Mouse (Mus musculus) CH12.LX (cell line): ENCODE results near the gene Elof1. TPM values are rescaled to one million over a fixed set of nuclear protein-coding genes. Genes with fewer than 3 reads are reported as not detected.

ENCODE experiments used
- DNase-seq: peaks from one replicate; pipeline ENCODE4 v3.0.0-alpha.2; 2013; ENCODE audit errors: extremely low read depth
- H3K27ac ChIP-seq: 2 replicates; pipeline ENCODE4 v1.5.1; 2012; ENCODE audit warnings: low read depth, mild to moderate bottlenecking, control low read depth, moderate library complexity; ENCODE audit not compliant: insufficient read depth
- H3K27me3 ChIP-seq: replicated peaks from 2 replicates; pipeline ENCODE3; 2012; ENCODE audit warnings: inconsistent platforms
- H3K36me3 ChIP-seq, 2 experiments: replicated peaks in 1 of 2; 2 replicates each; pipeline versions ENCODE3 to v1.6.1; 2012; ENCODE audit warnings: inconsistent platforms in 1 of 2, low read length in 1 of 2, mild to moderate bottlenecking in 1 of 2, mixed read lengths in 1 of 2, moderate library complexity in 1 of 2; ENCODE audit not compliant: control insufficient read depth in 1 of 2, insufficient read depth in 1 of 2
- H3K4me1 ChIP-seq, 2 experiments: 2 replicates each; pipeline ENCODE4 v1.6.1; 2012; ENCODE audit warnings: inconsistent platforms in 1 of 2, moderate library complexity in 1 of 2; ENCODE audit not compliant: insufficient read depth in 2 of 2, control insufficient read depth in 1 of 2
- H3K4me2 ChIP-seq: 2 replicates; pipeline ENCODE4 v1.6.1; 2012; ENCODE audit warnings: low read depth, mild to moderate bottlenecking, control low read depth; ENCODE audit not compliant: poor library complexity, insufficient read depth, severe bottlenecking
- H3K4me3 ChIP-seq, 3 experiments: fragments of 150-350 bp in 1 of 3; sonication (generic) in 1 of 3; replicated peaks in 1 of 3; 2 replicates each; pipeline versions ENCODE3 to v1.5.1; 2011 to 2012; ENCODE audit warnings: low read depth in 2 of 3, low read length in 2 of 3, mild to moderate bottlenecking in 2 of 3, moderate library complexity in 2 of 3, control low read depth in 1 of 3, improper control_type of control experiment in 1 of 3, inconsistent platforms in 1 of 3, mixed read lengths in 1 of 3; ENCODE audit not compliant: poor library complexity in 1 of 3
- H3K79me2 ChIP-seq: replicated peaks from 2 replicates; pipeline ENCODE4 v1.6.1; 2012; ENCODE audit warnings: mild to moderate bottlenecking, moderate library complexity; ENCODE audit not compliant: control insufficient read depth, poor library complexity, insufficient read depth, severe bottlenecking; ENCODE audit errors: extremely low read depth
- H3K9ac ChIP-seq: 2 replicates; pipeline ENCODE4 v1.6.1; 2012; ENCODE audit warnings: low read depth, mild to moderate bottlenecking, control low read depth, moderate library complexity; ENCODE audit not compliant: insufficient read depth
- H3K9me3 ChIP-seq: replicated peaks from 2 replicates; pipeline ENCODE3; 2012; ENCODE audit warnings: low read length, inconsistent platforms, mixed read lengths
- BHLHE40 ChIP-seq: IDR thresholded peaks from 2 replicates; pipeline ENCODE4 v1.6.1; 2011; ENCODE audit warnings: mild to moderate bottlenecking, low read depth, low read length, improper control_type of control experiment
- CHD1 ChIP-seq: IDR thresholded peaks from 2 replicates; pipeline ENCODE4 v1.6.1; 2012; ENCODE audit warnings: low read depth, low read length, improper control_type of control experiment, inconsistent platforms
- CHD2 ChIP-seq: IDR thresholded peaks from 2 replicates; pipeline ENCODE4 v1.6.1; 2011; ENCODE audit warnings: low read length, improper control_type of control experiment
- E2F4 ChIP-seq: IDR thresholded peaks from 2 replicates; pipeline ENCODE4 v1.6.1; 2011; ENCODE audit warnings: low read depth, low read length, improper control_type of control experiment; ENCODE audit not compliant: insufficient replicate concordance
- EP300 ChIP-seq: IDR thresholded peaks from 2 replicates; pipeline ENCODE4 v1.6.1; 2011; ENCODE audit warnings: low read length, improper control_type of control experiment
- ETS1 ChIP-seq: conservative IDR thresholded peaks from 2 replicates; pipeline ENCODE4 v1.6.1; 2012; ENCODE audit warnings: low read depth, mild to moderate bottlenecking, inconsistent platforms, low read length, improper control_type of control experiment, moderate library complexity
- HCFC1 ChIP-seq: IDR thresholded peaks from 2 replicates; pipeline ENCODE4 v1.6.1; 2012; ENCODE audit warnings: low read depth, mild to moderate bottlenecking, inconsistent platforms, low read length, improper control_type of control experiment
- IRF4 ChIP-seq: IDR thresholded peaks from 2 replicates; pipeline ENCODE4 v1.6.1; 2014; ENCODE audit warnings: low read depth, mild to moderate bottlenecking, inconsistent platforms, low read length, improper control_type of control experiment
- JUND ChIP-seq: conservative IDR thresholded peaks from 2 replicates; pipeline ENCODE4 v1.6.1; 2011; ENCODE audit warnings: low read depth, low read length, improper control_type of control experiment
- MAFK ChIP-seq: IDR thresholded peaks from 2 replicates; pipeline ENCODE4 v1.6.1; 2011; ENCODE audit warnings: low read length, improper control_type of control experiment; ENCODE audit not compliant: insufficient replicate concordance
- MAX ChIP-seq: IDR thresholded peaks from 2 replicates; pipeline ENCODE4 v1.6.1; 2011; ENCODE audit warnings: low read length, improper control_type of control experiment
- MEF2A ChIP-seq: IDR thresholded peaks from 2 replicates; pipeline ENCODE4 v1.6.1; 2014; ENCODE audit warnings: low read depth, mild to moderate bottlenecking, inconsistent platforms, low read length, improper control_type of control experiment, borderline replicate concordance
- MXI1 ChIP-seq: IDR thresholded peaks from 2 replicates; pipeline ENCODE4 v1.6.1; 2011; ENCODE audit warnings: mild to moderate bottlenecking, low read depth, low read length, improper control_type of control experiment
- MYC ChIP-seq: IDR thresholded peaks from 2 replicates; pipeline ENCODE4 v1.6.1; 2011; ENCODE audit warnings: low read depth, mild to moderate bottlenecking, improper control_type of control experiment, low read length
- NELFE ChIP-seq: IDR thresholded peaks from 2 replicates; pipeline ENCODE4 v1.6.1; 2011; ENCODE audit warnings: low read depth, low read length, improper control_type of control experiment
- NRF1 ChIP-seq: IDR thresholded peaks from 2 replicates; pipeline ENCODE4 v1.6.1; 2014; ENCODE audit warnings: low read depth, mild to moderate bottlenecking, inconsistent platforms, low read length, improper control_type of control experiment, moderate library complexity
- RCOR1 ChIP-seq: conservative IDR thresholded peaks from 2 replicates; pipeline ENCODE4 v1.6.1; 2012; ENCODE audit warnings: low read depth, mild to moderate bottlenecking, inconsistent platforms, low read length, improper control_type of control experiment
- SIN3A ChIP-seq: IDR thresholded peaks from 2 replicates; pipeline ENCODE4 v1.6.1; 2012; ENCODE audit warnings: low read length, improper control_type of control experiment, inconsistent platforms
- SMC3 ChIP-seq: IDR thresholded peaks from 2 replicates; pipeline ENCODE4 v1.6.1; 2011; ENCODE audit warnings: low read depth, low read length, improper control_type of control experiment
- TCF12 ChIP-seq: IDR thresholded peaks from 2 replicates; pipeline ENCODE4 v1.6.1; 2014; ENCODE audit warnings: low read depth, mild to moderate bottlenecking, inconsistent platforms, low read length, improper control_type of control experiment
- USF1 ChIP-seq: IDR thresholded peaks from 2 replicates; pipeline ENCODE4 v1.6.1; 2014; ENCODE audit warnings: low read depth, mild to moderate bottlenecking, inconsistent platforms, low read length, improper control_type of control experiment
- USF2 ChIP-seq: conservative IDR thresholded peaks from 2 replicates; pipeline ENCODE4 v1.6.1; 2011; ENCODE audit warnings: low read depth, low read length, improper control_type of control experiment
- ZC3H11A ChIP-seq: IDR thresholded peaks from 2 replicates; pipeline ENCODE4 v1.6.1; 2012; ENCODE audit warnings: low read depth, mild to moderate bottlenecking, inconsistent platforms, low read length, improper control_type of control experiment
- ZKSCAN1 ChIP-seq: IDR thresholded peaks from 2 replicates; pipeline ENCODE4 v1.6.1; 2012; ENCODE audit warnings: low read depth, inconsistent platforms, low read length, improper control_type of control experiment, borderline replicate concordance
- ZNF384 ChIP-seq: IDR thresholded peaks from 2 replicates; pipeline ENCODE4 v1.6.1; 2012; ENCODE audit warnings: low read depth, low read length, improper control_type of control experiment, inconsistent platforms
- dilution Hi-C: fragments of 300-500 bp; cut with MboI; formaldehyde crosslinking; loops from 2 replicates; pipeline ENCODE4 v1.14.3; 2020; ENCODE audit warnings: low sequenced_read_pairs; ENCODE audit not compliant: extremely low pct_unique_long_range_greater_than_20kb, extremely low pct_ligation_motif_present
- in situ Hi-C: fragments of 300-500 bp; cut with MboI; formaldehyde crosslinking; loops from 3 replicates; pipeline ENCODE4 v1.14.3; 2019; ENCODE audit warnings: low sequenced_read_pairs, low pct_ligation_motif_present, low pct_unique_long_range_greater_than_20kb, mixed read lengths
- polyA plus RNA-seq: library from polyadenylated mRNA; unstranded; fragments of >175 nt; gene quantifications from 2 replicates; pipeline ENCODE4 v1.2.1, GENCODE M21; 2012; ENCODE audit warnings: low read depth; ENCODE audit not compliant: insufficient read length
- total RNA-seq, 2 experiments: library from RNA; depleted of rRNA; stranded (reverse); fragments of 300-350 nt in 1 of 2; fragments of >200 nt in 1 of 2; gene quantifications; 2 replicates each; pipeline ENCODE4 v1.2.3; 2012 to 2014

The Elof1 gene
- total and polyA plus RNA-seq, 3 experiments = 96.9 to 142 (median 111) TPM

GRCm38 (mm10) chr9:22122005-22122404 is 5.0 kb upstream of the Elof1 start:
- no peak overlapping the region for H3K4me2 ChIP-seq
- H3K79me2 ChIP-seq = no peaks in the 10 kb centered on the region
- TF ChIP-seq ETS1 (peak; percentile 82), MEF2A (0 out of 2 replicates have a peak, but pooled peaks have one; percentile 41), E2F4 (no peak), ZNF384 (peak; percentile 68), BHLHE40 (peak; percentile 82), TCF12 (peak; percentile 55; the same call in 1 of the 2 replicates), USF2 (no peak), IRF4 (peak; percentile 79), MAFK (peak; percentile 63; the same call in 1 of the 2 replicates), EP300 (peak; percentile 82), MAX (0 out of 2 replicates have a peak, but pooled peaks have one; percentile 24), RCOR1 (no peak), CHD2 (peak; percentile 41; the same call in 1 of the 2 replicates), JUND (0 out of 2 replicates have a peak, but pooled peaks have one; percentile 14), MXI1 (peak; percentile 30; the same call in 1 of the 2 replicates), USF1 (no peak), NRF1 (no peak)
- H3K4me3 ChIP-seq = no peak overlapping the region
- no peak overlapping the region for H3K27ac ChIP-seq
- H3K4me1 ChIP-seq = peaks cover 11 to 68% of the 10 kb centered on the region in 2 experiments
- no peaks in the 10 kb centered on the region for H3K27me3 ChIP-seq
- H3K9ac ChIP-seq = no peak overlapping the region
- dilution Hi-C loops = no loop called here
- DNase-seq = peak; percentile 77
- peaks cover 3% of the 10 kb centered on the region for H3K9me3 ChIP-seq
- no peaks in the 10 kb centered on the region for H3K36me3 ChIP-seq
- in situ Hi-C loops = loop anchor here (5.0 kb wide), 1 partner anchor 35 kb away; the partner anchor contains the start of gene Pigyl

GRCm38 (mm10) chr9:22121545-22121944 is 4.6 kb upstream of the Elof1 start:
- H3K27me3 ChIP-seq = no peaks in the 10 kb centered on the region
- no peaks in the 10 kb centered on the region for H3K36me3 ChIP-seq
- H3K4me2 ChIP-seq = no peak overlapping the region
- peaks cover 3% of the 10 kb centered on the region for H3K9me3 ChIP-seq
- TF ChIP-seq MXI1 (no peak), HCFC1 (no peak), TCF12 (no peak), CHD1 (no peak), ZC3H11A (no peak), ETS1 (no peak), MYC (no peak), ZKSCAN1 (no peak), SIN3A (no peak), ZNF384 (no peak), NELFE (no peak), SMC3 (no peak)
- dilution Hi-C loops (no loop called here), in situ Hi-C loops (loop anchor here (5.0 kb wide), 1 partner anchor 36 kb away; the partner anchor contains the start of gene Pigyl)
- no peak for DNase-seq
- H3K27ac ChIP-seq = no peak overlapping the region
- peaks cover 11 to 68% of the 10 kb centered on the region in 2 experiments for H3K4me1 ChIP-seq
- H3K9ac ChIP-seq = no peak overlapping the region
- no peak overlapping the region for H3K4me3 ChIP-seq
- H3K79me2 ChIP-seq = peaks cover 3% of the 10 kb centered on the region
